Mouse (Mus musculus): Measurements from ENCODE around the gene Rab35. TPM values are rescaled to one million over a fixed set of nuclear protein-coding genes. Genes with fewer than 3 reads are reported as not detected.

The Rab35 gene
- total and polyA plus RNA-seq, 2 experiments from 2014 or later, result 24.5 to 97.4 TPM

GRCm38 (mm10) chr5:115633060-115633459, 1.4 kb downstream of the Rab35 start:
- no peak for ATAC-seq (ENCODE audit: low FRiP score)
- Histone ChIP-seq H3K4me3 (ENCODE audit: low read depth, low read length) (peak overlapping the region; percentile 79), H3K27ac (ENCODE audit: low read depth, low read length) (no peak overlapping the region), H3K27me3 (ENCODE audit: insufficient read depth, low read length) (no peaks in the 10 kb centered on the region), H3K36me3 (ENCODE audit: insufficient read depth, low read length) (no peaks in the 10 kb centered on the region), H3K4me1 (ENCODE audit: insufficient read depth, low read length) (peaks cover 8% of the 10 kb centered on the region; the same call in 1 of the 2 replicates), H3K9ac (replicated peaks; ENCODE audit: low read length, poor library complexity, severe bottlenecking) (peak overlapping the region; percentile 88; the same call in 1 of the 2 replicates), H3K9me3 (ENCODE audit: low read length) (no peaks in the 10 kb centered on the region), H3K4me2 (ENCODE audit: low read depth, low read length, poor library complexity, severe bottlenecking) (peak overlapping the region; percentile 77)
- DNase-seq (ENCODE audit: low spot score), result no peak
- no peak for TF ChIP-seq CTCF (IDR thresholded peaks at IDR 0.05)
- WGBS, result 35% methylated on average over 4 of the region's 4 CpGs

- no peak overlapping the region for H3K4me3 ChIP-seq (ENCODE audit: low read depth, low read length)
- H3K9me3 ChIP-seq (ENCODE audit: low read length), result no peaks in the 10 kb centered on the region
- no peak for ATAC-seq (ENCODE audit: low FRiP score)
- no peak overlapping the region for H3K27ac ChIP-seq (ENCODE audit: low read depth, low read length)
- 0 out of 2 replicates have a peak, but pooled peaks cover 5% of the 10 kb centered on the region for H3K36me3 ChIP-seq (ENCODE audit: insufficient read depth, low read length)
- no peak for TF ChIP-seq CTCF (IDR thresholded peaks at IDR 0.05)
- DNase-seq (ENCODE audit: low spot score), result no peak
- H3K27me3 ChIP-seq (ENCODE audit: insufficient read depth, low read length), result no peaks in the 10 kb centered on the region
- WGBS, result 91% methylated on average over 8 of the region's 8 CpGs
- H3K9ac ChIP-seq (replicated peaks; ENCODE audit: low read length, poor library complexity, severe bottlenecking), result 0 out of 2 replicates have a peak overlapping the region, but pooled peaks have one; percentile 4
- H3K4me2 ChIP-seq (ENCODE audit: low read depth, low read length, poor library complexity, severe bottlenecking), result no peak overlapping the region
- H3K4me1 ChIP-seq (ENCODE audit: insufficient read depth, low read length), result peaks cover 8% of the 10 kb centered on the region; the same call in 1 of the 2 replicates
These were observed 2.3 kb downstream of the Rab35 start for GRCm38 (mm10) chr5:115634046-115634445.

GRCm38 (mm10) chr5:115635536-115635935, 3.8 kb downstream of the Rab35 start:
- Histone ChIP-seq H3K4me3 (ENCODE audit: low read depth, low read length) (no peak overlapping the region), H3K4me2 (ENCODE audit: low read depth, low read length, poor library complexity, severe bottlenecking) (no peak overlapping the region), H3K27ac (ENCODE audit: low read depth, low read length) (no peak overlapping the region), H3K9me3 (ENCODE audit: low read length) (no peaks in the 10 kb centered on the region), H3K4me1 (ENCODE audit: insufficient read depth, low read length) (peaks cover 8% of the 10 kb centered on the region; the same call in 1 of the 2 replicates), H3K36me3 (ENCODE audit: insufficient read depth, low read length) (peaks cover 18% of the 10 kb centered on the region; the same call in 1 of the 2 replicates), H3K9ac (replicated peaks; ENCODE audit: low read length, poor library complexity, severe bottlenecking) (0 out of 2 replicates have a peak overlapping the region, but pooled peaks have one; percentile 33), H3K27me3 (ENCODE audit: insufficient read depth, low read length) (no peaks in the 10 kb centered on the region)
- no peak for ATAC-seq (ENCODE audit: low FRiP score)
- DNase-seq (ENCODE audit: low spot score), result no peak
- 70% methylated on average over 6 of the region's 6 CpGs for WGBS
- no peak for TF ChIP-seq CTCF (IDR thresholded peaks at IDR 0.05)

- no peaks in the 10 kb centered on the region for H3K9me3 ChIP-seq (ENCODE audit: low read length)
- H3K27ac ChIP-seq (ENCODE audit: low read depth, low read length), result no peak overlapping the region
- peak; percentile 55 for TF ChIP-seq CTCF (IDR thresholded peaks at IDR 0.05)
- H3K4me3 ChIP-seq (ENCODE audit: low read depth, low read length), result no peak overlapping the region
- H3K27me3 ChIP-seq (ENCODE audit: insufficient read depth, low read length), result no peaks in the 10 kb centered on the region
- H3K4me2 ChIP-seq (ENCODE audit: low read depth, low read length, poor library complexity, severe bottlenecking), result no peak overlapping the region
- peaks cover 69% of the 10 kb centered on the region for H3K36me3 ChIP-seq (ENCODE audit: insufficient read depth, low read length)
- ATAC-seq (ENCODE audit: low FRiP score) (no peak), DNase-seq (ENCODE audit: low spot score) (no peak)
- WGBS, result 80% methylated on average over 9 of the region's 9 CpGs
- no peak overlapping the region for H3K9ac ChIP-seq (replicated peaks; ENCODE audit: low read length, poor library complexity, severe bottlenecking)
- H3K4me1 ChIP-seq (ENCODE audit: insufficient read depth, low read length), result no peaks in the 10 kb centered on the region
These were observed 12.5 kb downstream of the Rab35 start for GRCm38 (mm10) chr5:115644192-115644591.

GRCm38 (mm10) chr5:115648876-115649275, 17.2 kb downstream of the Rab35 start:
- DNase-seq (ENCODE audit: low spot score) (no peak), ATAC-seq (ENCODE audit: low FRiP score) (no peak)
- no peaks in the 10 kb centered on the region for H3K27me3 ChIP-seq (ENCODE audit: insufficient read depth, low read length)
- H3K27ac ChIP-seq (ENCODE audit: low read depth, low read length), result no peak overlapping the region
- H3K9me3 ChIP-seq (ENCODE audit: low read length), result no peaks in the 10 kb centered on the region
- TF ChIP-seq CTCF (IDR thresholded peaks at IDR 0.05), result no peak
- no peak overlapping the region for H3K4me3 ChIP-seq (ENCODE audit: low read depth, low read length)
- 53% methylated on average over 3 of the region's 3 CpGs for WGBS
- H3K9ac ChIP-seq (replicated peaks; ENCODE audit: low read length, poor library complexity, severe bottlenecking), result no peak overlapping the region
- peaks cover 49% of the 10 kb centered on the region for H3K36me3 ChIP-seq (ENCODE audit: insufficient read depth, low read length)
- peaks cover 8% of the 10 kb centered on the region; the same call in 1 of the 2 replicates for H3K4me1 ChIP-seq (ENCODE audit: insufficient read depth, low read length)
- H3K4me2 ChIP-seq (ENCODE audit: low read depth, low read length, poor library complexity, severe bottlenecking), result no peak overlapping the region

- H3K27ac ChIP-seq (ENCODE audit: low read depth, low read length), result no peak overlapping the region
- WGBS, result 92% methylated on average over 8 of the region's 8 CpGs
- no peaks in the 10 kb centered on the region for H3K27me3 ChIP-seq (ENCODE audit: insufficient read depth, low read length)
- ATAC-seq (ENCODE audit: low FRiP score) (no peak), DNase-seq (ENCODE audit: low spot score) (no peak)
- no peak overlapping the region for H3K4me3 ChIP-seq (ENCODE audit: low read depth, low read length)
- peaks cover 8% of the 10 kb centered on the region; the same call in 1 of the 2 replicates for H3K4me1 ChIP-seq (ENCODE audit: insufficient read depth, low read length)
- no peaks in the 10 kb centered on the region for H3K9me3 ChIP-seq (ENCODE audit: low read length)
- no peak overlapping the region for H3K9ac ChIP-seq (replicated peaks; ENCODE audit: low read length, poor library complexity, severe bottlenecking)
- H3K4me2 ChIP-seq (ENCODE audit: low read depth, low read length, poor library complexity, severe bottlenecking), result no peak overlapping the region
- TF ChIP-seq CTCF (IDR thresholded peaks at IDR 0.05), result no peak
- H3K36me3 ChIP-seq (ENCODE audit: insufficient read depth, low read length), result peaks cover 42% of the 10 kb centered on the region
These were observed 18.0 kb downstream of the Rab35 start for GRCm38 (mm10) chr5:115649699-115650098.
